In the genomic region with DNA sequence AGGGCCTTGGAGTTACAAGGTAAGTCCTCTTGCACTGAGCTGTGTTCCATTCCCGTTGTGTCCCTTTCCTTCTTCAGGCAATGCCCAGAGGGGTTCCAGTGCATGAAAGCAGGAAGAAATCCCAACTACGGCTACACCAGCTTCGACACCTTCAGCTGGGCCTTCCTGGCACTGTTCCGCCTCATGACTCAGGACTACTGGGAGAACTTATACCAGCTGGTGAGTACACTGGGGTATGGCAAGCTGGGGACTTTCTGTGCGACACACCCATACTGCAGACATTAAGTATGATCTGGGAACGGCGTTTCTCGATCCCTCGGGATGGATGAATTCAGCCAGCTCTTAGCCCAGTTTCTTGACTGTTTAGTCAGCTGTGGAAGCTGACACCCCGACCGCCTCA, we compare ENCODE assay signal across 17 mouse cellular contexts.
A peak's percentile ranks its signal among the peaks of the same experiment; 100 is the strongest.
DNase-seq lines count a peak whose midpoint lies in the region; ATAC-seq lines count a peak whose summit lies in the region.
"Had no signal": no experiment of that assay in that cellular context is flagged by ENCODE, and none has a peak within 500 bp of the region (broad histone marks: within the 10 kb centered on the region; RNA-seq: fewer than 3 reads in every experiment).

No protein-coding gene starts in this region.

- ATAC-seq in monocyte, adult 5-6 weeks (replicated peaks; ENCODE audit: insufficient number of reproducible peaks, low FRiP score, low TSS enrichment, poor library complexity, severe bottlenecking): no peak
- ATAC-seq: hindbrain, postnatal 0 days; intestine, postnatal 0 days had no signal

- DNase-seq in heart, adult 11 months: peak; percentile 62
- DNase-seq in heart, postnatal 25 days (ENCODE audit: low spot score): no peak
- peak; percentile 15 for DNase-seq in NIH3T3 (ENCODE audit: low read depth)
- DNase-seq in layer of hippocampus, adult 8-10 months (ENCODE audit: low spot score in 2 of 2): peak; percentile 50 to 64
- peak; percentile 70 to 77 for DNase-seq in left cerebral cortex, postnatal 36 days (ENCODE audit: low spot score in 2 of 2)
- DNase-seq in lung, postnatal 4 days: no peak
- DNase-seq: adrenal gland, postnatal 36 days; B cell, adult 2 months; cerebellum, adult 2 months; cerebellum, postnatal 36 days; gastrocnemius, postnatal 10 days; heart, adult 18-20 months; heart, postnatal 36 days; lung, adult 18-20 months had no signal

- intact Hi-C loops in heart, postnatal 25 days (cut with DNase I): no loop called here
- intact Hi-C loops in left cerebral cortex, postnatal 36 days (cut with DNase I): no loop called here

Comparison
In these comparisons a context has a peak if more than half of its experiments do, and no peak if none do; other contexts are left out.
1. DNase-seq: peak in heart, adult 11 months (single experiment), NIH3T3 (single experiment), layer of hippocampus, adult 8-10 months (2 of 2) and left cerebral cortex, postnatal 36 days (2 of 2); none in heart, postnatal 25 days (single experiment) and lung, postnatal 4 days (0 of 2).